Mouse (Mus musculus): ENCODE measurements around the gene Isca1. TPM values are rescaled to one million over a fixed set of nuclear protein-coding genes. Genes with fewer than 3 reads are reported as not detected.
"Not testable (repeated sequence)": the region's sequence is repeated elsewhere in the genome, so short reads cannot be mapped to it uniquely, and the experiment has no call there.

Isca1 gene
- polyA plus RNA-seq, 1 experiment from 2014 or later = 140 TPM

- not testable (repeated sequence) for H3K4me1 ChIP-seq (replicated peaks; ENCODE audit: control insufficient read depth, insufficient read depth, low read length); H3K9me3 ChIP-seq (ENCODE audit: control insufficient read depth, low read length); ATAC-seq (ENCODE audit: low FRiP score); H3K4me2 ChIP-seq (replicated peaks; ENCODE audit: low read depth, low read length); H3K9ac ChIP-seq (ENCODE audit: low read depth, low read length); DNase-seq (ENCODE audit: low spot score); H3K27ac ChIP-seq (ENCODE audit: low read depth, low read length); H3K27me3 ChIP-seq (ENCODE audit: control insufficient read depth, insufficient read depth, low read length); H3K4me3 ChIP-seq (ENCODE audit: low read depth, low read length); H3K36me3 ChIP-seq (ENCODE audit: control insufficient read depth, insufficient read depth, low read length)
- WGBS = 81% methylated on average over 1 of the region's 1 CpGs
Measured at GRCm38 (mm10) chr13:59722089-59722488, 47.5 kb downstream of the Isca1 start.

- H3K4me3 ChIP-seq (ENCODE audit: low read depth, low read length) = no peak overlapping the region
- WGBS = 94% methylated on average over 1 of the region's 1 CpGs
- no peaks in the 10 kb centered on the region for H3K36me3 ChIP-seq (ENCODE audit: control insufficient read depth, insufficient read depth, low read length)
- DNase-seq (ENCODE audit: low spot score) = no peak
- no peaks in the 10 kb centered on the region for H3K27me3 ChIP-seq (ENCODE audit: control insufficient read depth, insufficient read depth, low read length)
- H3K4me1 ChIP-seq (replicated peaks; ENCODE audit: control insufficient read depth, insufficient read depth, low read length) = no peaks in the 10 kb centered on the region
- H3K9me3 ChIP-seq (ENCODE audit: control insufficient read depth, low read length) = no peaks in the 10 kb centered on the region
- H3K9ac ChIP-seq (ENCODE audit: low read depth, low read length) = no peak overlapping the region
- no peak overlapping the region for H3K27ac ChIP-seq (ENCODE audit: low read depth, low read length)
- no peak for ATAC-seq (ENCODE audit: low FRiP score)
- H3K4me2 ChIP-seq (replicated peaks; ENCODE audit: low read depth, low read length) = no peak overlapping the region
Measured at GRCm38 (mm10) chr13:59719475-59719874, 50.1 kb downstream of the Isca1 start.

- H3K9ac ChIP-seq (ENCODE audit: low read depth, low read length); H3K27ac ChIP-seq (ENCODE audit: low read depth, low read length); ATAC-seq (ENCODE audit: low FRiP score); H3K27me3 ChIP-seq (ENCODE audit: control insufficient read depth, insufficient read depth, low read length); DNase-seq (ENCODE audit: low spot score); H3K4me3 ChIP-seq (ENCODE audit: low read depth, low read length); H3K36me3 ChIP-seq (ENCODE audit: control insufficient read depth, insufficient read depth, low read length); H3K4me2 ChIP-seq (replicated peaks; ENCODE audit: low read depth, low read length); H3K4me1 ChIP-seq (replicated peaks; ENCODE audit: control insufficient read depth, insufficient read depth, low read length); H3K9me3 ChIP-seq (ENCODE audit: control insufficient read depth, low read length): not testable (repeated sequence)
- 41% methylated on average over 6 of the region's 6 CpGs for WGBS
Measured at GRCm38 (mm10) chr13:59718857-59719440, 50.7 kb downstream of the Isca1 start.

GRCm38 (mm10) chr13:59713710-59714109, 55.9 kb downstream of the Isca1 start:
- H3K4me3 ChIP-seq (ENCODE audit: low read depth, low read length) = no peak overlapping the region
- no peaks in the 10 kb centered on the region for H3K9me3 ChIP-seq (ENCODE audit: control insufficient read depth, low read length)
- 42% methylated on average over 3 of the region's 3 CpGs for WGBS
- H3K4me2 ChIP-seq (replicated peaks; ENCODE audit: low read depth, low read length) = no peak overlapping the region
- no peak for DNase-seq (ENCODE audit: low spot score)
- no peak overlapping the region for H3K27ac ChIP-seq (ENCODE audit: low read depth, low read length)
- H3K27me3 ChIP-seq (ENCODE audit: control insufficient read depth, insufficient read depth, low read length) = no peaks in the 10 kb centered on the region
- H3K36me3 ChIP-seq (ENCODE audit: control insufficient read depth, insufficient read depth, low read length) = no peaks in the 10 kb centered on the region
- H3K4me1 ChIP-seq (replicated peaks; ENCODE audit: control insufficient read depth, insufficient read depth, low read length) = no peaks in the 10 kb centered on the region
- ATAC-seq (ENCODE audit: low FRiP score) = no peak
- H3K9ac ChIP-seq (ENCODE audit: low read depth, low read length) = no peak overlapping the region

- not testable (repeated sequence) for ATAC-seq (ENCODE audit: low FRiP score); H3K27ac ChIP-seq (ENCODE audit: low read depth, low read length); H3K4me1 ChIP-seq (replicated peaks; ENCODE audit: control insufficient read depth, insufficient read depth, low read length); H3K9ac ChIP-seq (ENCODE audit: low read depth, low read length); H3K9me3 ChIP-seq (ENCODE audit: control insufficient read depth, low read length); H3K27me3 ChIP-seq (ENCODE audit: control insufficient read depth, insufficient read depth, low read length); H3K4me3 ChIP-seq (ENCODE audit: low read depth, low read length); H3K4me2 ChIP-seq (replicated peaks; ENCODE audit: low read depth, low read length); DNase-seq (ENCODE audit: low spot score); H3K36me3 ChIP-seq (ENCODE audit: control insufficient read depth, insufficient read depth, low read length)
- 73% methylated on average over 3 of the region's 3 CpGs for WGBS
Measured at GRCm38 (mm10) chr13:59711984-59712383, 57.6 kb downstream of the Isca1 start, which contains the start of gene Spata31d1b. Gene Spata31d1b, plus strand, starts transcription at chr13:59712284.

GRCm38 (mm10) chr13:59710230-59710629, 59.4 kb downstream of the Isca1 start, which contains the start of gene Spata31d1a:
Gene Spata31d1a, minus strand, starts transcription at chr13:59710330.
- no peak within 1 kb of the TSS for H3K4me2 ChIP-seq (replicated peaks; ENCODE audit: low read depth, low read length)
- no peak within 1 kb of the TSS for H3K27ac ChIP-seq (ENCODE audit: low read depth, low read length)
- H3K36me3 ChIP-seq (ENCODE audit: control insufficient read depth, insufficient read depth, low read length) = no peaks in the 10 kb centered on the region
- H3K9ac ChIP-seq (ENCODE audit: low read depth, low read length) = no peak within 1 kb of the TSS
- H3K4me3 ChIP-seq (ENCODE audit: low read depth, low read length) = no peak within 1 kb of the TSS
- DNase-seq (ENCODE audit: low spot score) (no peak), ATAC-seq (ENCODE audit: low FRiP score) (no peak)
- no peaks in the 10 kb centered on the region for H3K27me3 ChIP-seq (ENCODE audit: control insufficient read depth, insufficient read depth, low read length)
- 94% methylated on average over 15 of the region's 15 CpGs for WGBS
- H3K4me1 ChIP-seq (replicated peaks; ENCODE audit: control insufficient read depth, insufficient read depth, low read length) = no peaks in the 10 kb centered on the region
- H3K9me3 ChIP-seq (ENCODE audit: control insufficient read depth, low read length) = no peaks in the 10 kb centered on the region

Other genes with a start within 250 kb of the Isca1 start
- gene Agtpbp1, start 184.6 kb downstream of the Isca1 start, polyA plus RNA-seq (2014; fragmentation: Nextera tagmentation; extraction: Ambion mirVana) = 22.0 and 31.3 TPM in 2 replicates
- 96.0 and 120 TPM in 2 replicates for gene Naa35, start 184.6 kb downstream of the Isca1 start, polyA plus RNA-seq (2014; fragmentation: Nextera tagmentation; extraction: Ambion mirVana)
- gene Golm1, start 94.0 kb downstream of the Isca1 start, polyA plus RNA-seq (2014; fragmentation: Nextera tagmentation; extraction: Ambion mirVana) = 135 and 147 TPM in 2 replicates
- gene 4921517D22Rik, start 75.7 kb downstream of the Isca1 start, polyA plus RNA-seq (2014; fragmentation: Nextera tagmentation; extraction: Ambion mirVana) = not detected in 2 replicates
- gene Spata31d1a, start 59.5 kb downstream of the Isca1 start, polyA plus RNA-seq (2014; fragmentation: Nextera tagmentation; extraction: Ambion mirVana) = 0.03 TPM in 1 of 2 replicates, not detected in the other
- gene Spata31d1b, start 57.5 kb downstream of the Isca1 start, polyA plus RNA-seq (2014; fragmentation: Nextera tagmentation; extraction: Ambion mirVana) = not detected in 2 replicates
- gene Spata31d1d, start 38.1 kb downstream of the Isca1 start, polyA plus RNA-seq (2014; fragmentation: Nextera tagmentation; extraction: Ambion mirVana) = not detected in 2 replicates
- 0.05 and 0.24 TPM in 2 replicates for gene 1700014D04Rik, start 23.1 kb downstream of the Isca1 start, polyA plus RNA-seq (2014; fragmentation: Nextera tagmentation; extraction: Ambion mirVana)
- gene Gm49354, start 12.4 kb upstream of the Isca1 start, polyA plus RNA-seq (2014; fragmentation: Nextera tagmentation; extraction: Ambion mirVana) = not detected in 2 replicates
- gene Tut7, start 53.3 kb upstream of the Isca1 start, polyA plus RNA-seq (2014; fragmentation: Nextera tagmentation; extraction: Ambion mirVana) = 49.1 and 50.8 TPM in 2 replicates